Mouse (Mus musculus) kidney, embryonic 15.5 days (tissue): ENCODE data around the gene Robo4. TPM values are rescaled to one million over a fixed set of nuclear protein-coding genes. Genes with fewer than 3 reads are reported as not detected.
A peak's percentile ranks its signal among the peaks of the same experiment; 100 is the strongest.

Source experiments
- ATAC-seq: fragments of 200-750 bp; cut with Nextera tagmentation; replicated peaks from 2 replicates; pipeline ENCODE4 v1.8.0; 2017; ENCODE audit warnings: moderate TSS enrichment; ENCODE audit not compliant: low FRiP score
- H3K27ac ChIP-seq: fragments of 300-500 bp; sonication (generic); 2 replicates; pipeline ENCODE4 v1.5.1; 2015; ENCODE audit warnings: mild to moderate bottlenecking, inconsistent platforms
- H3K27me3 ChIP-seq: fragments of 300-500 bp; sonication (generic); 2 replicates; pipeline ENCODE4 v1.6.1; 2015; ENCODE audit warnings: inconsistent platforms
- H3K36me3 ChIP-seq: fragments of 300-500 bp; sonication (generic); 2 replicates; pipeline ENCODE4 v1.6.1; 2015; ENCODE audit warnings: inconsistent platforms
- H3K4me1 ChIP-seq: fragments of 300-500 bp; sonication (generic); 2 replicates; pipeline ENCODE4 v1.6.1; 2015; ENCODE audit warnings: inconsistent platforms
- H3K4me2 ChIP-seq: fragments of 300-500 bp; sonication (generic); 2 replicates; pipeline ENCODE4 v1.6.1; 2015; ENCODE audit warnings: moderate library complexity, mild to moderate bottlenecking, inconsistent platforms
- H3K4me3 ChIP-seq: fragments of 300-500 bp; sonication (generic); replicated peaks from 2 replicates; pipeline ENCODE4 v1.5.1; 2015; ENCODE audit warnings: mild to moderate bottlenecking, inconsistent platforms
- H3K9ac ChIP-seq: fragments of 300-500 bp; sonication (generic); 2 replicates; pipeline ENCODE4 v1.6.1; 2015; ENCODE audit warnings: mild to moderate bottlenecking, inconsistent platforms
- H3K9me3 ChIP-seq: fragments of 300-500 bp; sonication (generic); replicated peaks from 2 replicates; pipeline ENCODE4 v1.6.1; 2016; ENCODE audit warnings: inconsistent platforms
- WGBS: fragments of 180-500 bp; shearing (Covaris S2); methylation state at CpG from one replicate; pipeline ENCODE4 v1.1.7; 2015; ENCODE audit warnings: mixed read lengths; 5-methylcytosine and 5-hydroxymethylcytosine counted together
- polyA plus RNA-seq: library from polyadenylated mRNA; unstranded; fragments of >200 nt; fragmentation: Nextera tagmentation; extraction: Ambion mirVana; gene quantifications from 2 replicates; pipeline ENCODE4 v1.2.1, GENCODE M21; 2015

Robo4 gene
- polyA plus RNA-seq, 1 experiment from 2014 or later = 19.6 TPM

DNA sequence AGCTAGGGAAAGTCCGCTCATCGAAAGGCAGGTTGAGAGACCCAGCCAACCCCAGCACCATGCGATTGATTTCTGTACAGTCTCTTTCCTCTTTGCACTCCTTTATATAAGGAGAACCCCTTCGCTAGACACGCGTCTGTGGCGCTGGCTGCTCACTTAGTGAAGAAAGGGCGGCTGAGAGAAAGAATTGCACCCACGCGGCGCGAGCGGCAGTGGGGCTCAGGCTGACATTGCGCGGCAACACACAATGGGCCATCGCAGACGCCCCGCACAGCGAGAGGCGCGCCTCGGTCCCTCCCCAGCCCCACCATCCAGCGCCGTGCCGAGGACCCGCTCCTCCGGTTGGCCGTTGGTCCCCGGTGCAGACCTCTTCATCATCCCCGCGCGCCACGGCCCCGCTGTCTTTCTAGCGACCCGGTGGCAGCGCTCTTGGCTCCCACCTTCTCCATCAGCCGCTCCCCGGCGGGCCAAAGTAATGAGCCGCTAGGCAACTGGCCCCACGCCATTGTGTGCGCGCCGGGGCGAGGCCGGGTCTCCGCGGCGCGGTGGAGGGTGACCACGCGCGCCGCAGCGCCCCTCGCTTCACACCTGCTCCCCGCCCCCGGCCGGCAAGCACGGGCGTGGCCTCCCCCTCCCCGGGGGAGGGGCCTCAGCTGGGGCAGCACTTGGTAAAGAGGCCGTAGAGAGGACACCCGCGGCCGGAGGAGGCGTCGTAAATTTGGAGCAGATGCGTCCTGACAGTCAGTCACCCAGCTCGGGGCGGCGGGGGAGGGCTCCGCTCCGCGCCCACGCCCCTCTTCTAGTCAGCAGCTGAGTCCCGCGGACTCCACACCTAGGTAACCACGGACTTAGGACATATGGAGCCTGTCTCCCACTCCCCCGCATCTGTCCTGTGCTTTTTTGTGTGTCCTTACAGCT lies 58.6 kb downstream of the Robo4 start:
- peak overlapping the region; percentile 52 for H3K4me3 ChIP-seq
- H3K36me3 ChIP-seq = no peaks in the 10 kb centered on the region
- WGBS = under 1% methylated on average over 78 of the region's 81 CpGs
- peaks cover 29% of the 10 kb centered on the region for H3K4me1 ChIP-seq
- peaks cover 92% of the 10 kb centered on the region for H3K27me3 ChIP-seq
- H3K27ac ChIP-seq = no peak overlapping the region
- peak overlapping the region; percentile 94 for H3K4me2 ChIP-seq
- peak overlapping the region; percentile 26; the same call in 1 of the 2 replicates for H3K9ac ChIP-seq
- no peaks in the 10 kb centered on the region for H3K9me3 ChIP-seq
- ATAC-seq = peak; percentile 81

DNA sequence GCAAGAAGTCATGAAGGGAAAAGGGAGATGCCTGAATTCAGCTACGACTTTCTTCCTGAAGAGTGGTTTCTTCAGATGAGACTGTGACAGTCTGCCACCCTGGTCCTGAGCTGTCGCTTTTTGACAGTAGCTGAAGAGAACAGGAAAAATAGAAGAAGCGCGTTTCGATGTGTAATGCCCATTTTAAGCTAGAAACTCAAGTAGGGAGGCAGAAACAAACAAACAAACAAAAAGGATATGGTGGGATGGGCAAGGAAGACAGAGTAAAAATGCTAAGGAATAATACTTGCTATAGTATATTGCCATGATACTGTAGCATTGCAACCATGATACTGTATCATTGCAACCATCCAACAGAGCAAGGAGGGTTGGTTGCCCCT lies 59.3 kb downstream of the Robo4 start:
- no peak overlapping the region for H3K27ac ChIP-seq
- H3K36me3 ChIP-seq = no peaks in the 10 kb centered on the region
- no peaks in the 10 kb centered on the region for H3K9me3 ChIP-seq
- H3K4me1 ChIP-seq = peaks cover 26% of the 10 kb centered on the region
- no peak overlapping the region for H3K9ac ChIP-seq
- 4% methylated on average over 5 of the region's 5 CpGs for WGBS
- ATAC-seq = no peak
- peaks cover 85% of the 10 kb centered on the region for H3K27me3 ChIP-seq
- peak overlapping the region; percentile 94 for H3K4me2 ChIP-seq
- peak overlapping the region; percentile 52 for H3K4me3 ChIP-seq

DNA sequence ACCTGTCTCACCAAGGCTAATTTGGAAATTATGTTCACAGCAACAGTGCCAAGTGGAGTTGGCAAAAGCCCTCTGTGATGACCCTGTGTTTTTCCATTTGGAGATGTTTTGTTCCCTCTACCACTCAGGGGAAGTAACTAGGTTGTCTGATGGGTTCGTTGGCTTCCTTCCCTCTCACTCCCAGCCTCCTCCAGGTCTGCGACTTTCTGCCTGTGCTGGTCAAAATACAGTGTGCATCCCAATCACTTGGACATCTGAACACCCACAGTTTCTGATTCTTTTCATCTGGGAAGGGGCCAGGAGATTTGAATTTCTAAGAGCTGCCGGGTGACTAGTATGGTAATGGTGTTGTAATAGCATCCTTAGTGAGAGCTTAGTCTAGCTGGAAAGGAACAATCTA lies 59.9 kb downstream of the Robo4 start:
- no peak for ATAC-seq
- Histone ChIP-seq H3K4me3 (no peak overlapping the region), H3K9me3 (no peaks in the 10 kb centered on the region), H3K4me2 (no peak overlapping the region), H3K9ac (no peak overlapping the region), H3K27me3 (peaks cover 79% of the 10 kb centered on the region), H3K4me1 (peaks cover 19% of the 10 kb centered on the region), H3K27ac (no peak overlapping the region), H3K36me3 (no peaks in the 10 kb centered on the region)
- 2% methylated on average over 3 of the region's 3 CpGs for WGBS

GRCm38 (mm10) chr9:37462764-37463163 lies 61.1 kb downstream of the Robo4 start:
- Histone ChIP-seq H3K9ac (no peak overlapping the region), H3K4me1 (peaks cover 16% of the 10 kb centered on the region), H3K4me3 (no peak overlapping the region), H3K4me2 (0 out of 2 replicates have a peak overlapping the region, but pooled peaks have one; percentile 25), H3K27me3 (peaks cover 71% of the 10 kb centered on the region), H3K36me3 (no peaks in the 10 kb centered on the region), H3K9me3 (no peaks in the 10 kb centered on the region), H3K27ac (no peak overlapping the region)
- 9% methylated on average over 7 of the region's 7 CpGs for WGBS
- ATAC-seq = no peak

Other genes starting within 250 kb of the Robo4 start
- 11.4 and 11.7 TPM in 2 replicates for gene Tmem218, start 193.7 kb upstream of the Robo4 start, polyA plus RNA-seq
- 1.9 and 4.5 TPM in 2 replicates for gene Slc37a2, start 146.2 kb upstream of the Robo4 start, polyA plus RNA-seq
- 7.1 and 8.0 TPM in 2 replicates for gene Ccdc15, start 53.5 kb upstream of the Robo4 start, polyA plus RNA-seq
- not detected in 2 replicates for gene Hepacam, start 34.5 kb upstream of the Robo4 start, polyA plus RNA-seq
- 0.18 and 0.53 TPM in 2 replicates for gene Robo3, start 31.3 kb downstream of the Robo4 start, polyA plus RNA-seq
- 22.1 and 23.9 TPM in 2 replicates for gene Msantd2, start 87.4 kb downstream of the Robo4 start, polyA plus RNA-seq
- gene Esam, start 126.2 kb downstream of the Robo4 start, polyA plus RNA-seq = 72.7 and 76.5 TPM in 2 replicates
- 0.91 and 1.4 TPM in 2 replicates for gene Vsig2, start 137.4 kb downstream of the Robo4 start, polyA plus RNA-seq
- gene Nrgn, start 151.0 kb downstream of the Robo4 start, polyA plus RNA-seq = 3.4 and 4.2 TPM in 2 replicates
- 9.5 and 9.6 TPM in 2 replicates for gene Siae, start 153.8 kb downstream of the Robo4 start, polyA plus RNA-seq
- 6.6 and 6.7 TPM in 2 replicates for gene Spa17, start 211.8 kb downstream of the Robo4 start, polyA plus RNA-seq